ENCODE assay signal across 7 mouse cellular contexts in genomic region chr3:75962784-75963772, GRCm38 (mm10). TPM values are rescaled to one million over a fixed set of nuclear protein-coding genes. Genes with fewer than 3 reads are reported as not detected.
DNase-seq lines count a peak whose midpoint lies in the region; ATAC-seq and TF ChIP-seq lines count a peak whose summit lies in the region.
"Not testable (repeated sequence)": the region's sequence is repeated elsewhere in the genome, so short reads cannot be mapped to it uniquely, and the experiment has no call there.

No protein-coding gene starts in this region.

- not testable (repeated sequence) for H3K27me3 ChIP-seq in MEL (ENCODE audit: control insufficient read depth in 1 of 2, insufficient read depth in 2 of 2, low read length in 2 of 2); liver, embryonic 12.5 days (replicated peaks); liver, embryonic 14.5 days (ENCODE audit: control insufficient read depth, insufficient read depth, low read length); liver, embryonic 16.5 days (ENCODE audit: control insufficient read depth, insufficient read depth, low read depth, low read length)

- TF ChIP-seq POLR2A in MEL (IDR thresholded peaks at IDR 0.05; ENCODE audit: control insufficient read depth in 1 of 2, insufficient read depth in 1 of 2, low read depth in 1 of 2, low read length in 2 of 2, poor library complexity in 1 of 2): not testable (repeated sequence)

- not testable (repeated sequence) for TF ChIP-seq CTCF in MEL (IDR thresholded peaks at IDR 0.05 in 2 of 3, conservative IDR thresholded peaks at IDR 0.05 in 1 of 3; ENCODE audit: control insufficient read depth in 1 of 3, insufficient read depth in 1 of 3, low read depth in 2 of 3, low read length in 3 of 3, poor library complexity in 1 of 3, severe bottlenecking in 1 of 3); liver, embryonic 14.5 days (IDR thresholded peaks at IDR 0.05; ENCODE audit: low read depth)

- TF ChIP-seq RAD21 in MEL (IDR thresholded peaks at IDR 0.05; ENCODE audit: low read depth, low read length): not testable (repeated sequence)

- ATAC-seq in erythroid progenitor cell, adult 5-6 weeks (replicated peaks; ENCODE audit: low FRiP score, poor library complexity, severe bottlenecking): peak; percentile 71
- ATAC-seq in liver, embryonic 12.5 days: peak; percentile 91
- ATAC-seq in liver, embryonic 14.5 days (ENCODE audit: insufficient read depth): peak; percentile 91
- ATAC-seq in liver, embryonic 16.5 days (ENCODE audit: low read depth): peak; percentile 81

- 47% methylated on average over 2 of the region's 2 CpGs for WGBS in liver, embryonic 12.5 days (ENCODE audit: insufficient replicate concordance)
- 47% methylated on average over 2 of the region's 2 CpGs for whole genome bisulfite sequencing in liver, embryonic 14.5 days (ENCODE audit: insufficient replicate concordance)
- 57% methylated on average over 2 of the region's 2 CpGs for WGBS in liver, embryonic 16.5 days (ENCODE audit: insufficient replicate concordance)

- not testable (repeated sequence) for H3K9ac ChIP-seq in MEL (ENCODE audit: control insufficient read depth, low read depth, low read length, poor library complexity, severe bottlenecking); liver, embryonic 16.5 days (ENCODE audit: low read depth, low read length)
- H3K9ac ChIP-seq in liver, embryonic 12.5 days: 0 out of 2 replicates have a peak overlapping the region, but pooled peaks have one; percentile 9
- peak overlapping the region; percentile 34; the same call in 1 of the 2 replicates for H3K9ac ChIP-seq in liver, embryonic 14.5 days (replicated peaks)

- H3K4me1 ChIP-seq in MEL (ENCODE audit: control insufficient read depth in 1 of 2, insufficient read depth in 2 of 2, low read length in 2 of 2): not testable (repeated sequence)
- peaks cover 25% of the 10 kb centered on the region for H3K4me1 ChIP-seq in liver, embryonic 12.5 days
- H3K4me1 ChIP-seq in liver, embryonic 14.5 days (replicated peaks; ENCODE audit: control insufficient read depth in 2 of 2, insufficient read depth in 2 of 2, low read length in 1 of 2): peaks cover 24 to 26% of the 10 kb centered on the region in 2 experiments
- peaks cover 14% of the 10 kb centered on the region for H3K4me1 ChIP-seq in liver, embryonic 16.5 days (ENCODE audit: control insufficient read depth, low read depth, low read length)

- peak; percentile 61 to 69 for TF ChIP-seq EP300 in MEL (IDR thresholded peaks at IDR 0.05; ENCODE audit: low read depth in 1 of 2, low read length in 2 of 2)
- peak; percentile 86 for TF ChIP-seq EP300 in liver, embryonic 14.5 days (IDR thresholded peaks at IDR 0.05; ENCODE audit: low read depth)

- DNase-seq in MEL (ENCODE audit: low read depth, low spot score): peak; percentile 22
- peak; percentile 56 for DNase-seq in c-Kit-positive CD71-positive TER-119-positive erythroid progenitor cells, embryonic 14.5 days (ENCODE audit: low spot score)
- DNase-seq in liver, embryonic 14.5 days (ENCODE audit: low read depth in 3 of 3, low spot score in 3 of 3): peak; percentile 28 to 57 (median 39)
- DNase-seq in spleen, adult 12 weeks (ENCODE audit: low spot score): peak; percentile 18

- H3K79me2 ChIP-seq in MEL (ENCODE audit: control insufficient read depth, insufficient read depth, low read length, poor library complexity): not testable (repeated sequence)

- H3K4me2 ChIP-seq in liver, embryonic 12.5 days: peak overlapping the region; percentile 17
- H3K4me2 ChIP-seq in liver, embryonic 14.5 days (ENCODE audit: low read depth): peak overlapping the region; percentile 37
- peak overlapping the region; percentile 24; the same call in 1 of the 2 replicates for H3K4me2 ChIP-seq in liver, embryonic 16.5 days (ENCODE audit: low read depth, low read length)

- H3K9me3 ChIP-seq in MEL (replicated peaks; ENCODE audit: insufficient read depth, low read length); liver, embryonic 12.5 days (replicated peaks); liver, embryonic 14.5 days (ENCODE audit: control insufficient read depth, low read length); liver, embryonic 16.5 days (replicated peaks; ENCODE audit: control insufficient read depth, low read length): not testable (repeated sequence)

- H3K4me3 ChIP-seq in MEL (ENCODE audit: control insufficient read depth in 1 of 2, insufficient read depth in 1 of 2, low read depth in 2 of 2, low read length in 2 of 2); liver, embryonic 12.5 days; liver, embryonic 14.5 days (ENCODE audit: insufficient read depth in 1 of 2, low read depth in 2 of 2, low read length in 2 of 2); liver, embryonic 16.5 days (ENCODE audit: low read depth, low read length): not testable (repeated sequence)

- not testable (repeated sequence) for H3K36me3 ChIP-seq in MEL (ENCODE audit: control insufficient read depth in 1 of 2, insufficient read depth in 2 of 2, low read length in 2 of 2); liver, embryonic 12.5 days; liver, embryonic 14.5 days (replicated peaks; ENCODE audit: control insufficient read depth, insufficient read depth, low read depth); liver, embryonic 16.5 days (ENCODE audit: control insufficient read depth, insufficient read depth)

- not testable (repeated sequence) for H3K27ac ChIP-seq in MEL (ENCODE audit: control insufficient read depth, low read depth, low read length)
- peak overlapping the region; percentile 78 for H3K27ac ChIP-seq in liver, embryonic 12.5 days
- H3K27ac ChIP-seq in liver, embryonic 14.5 days: peak overlapping the region; percentile 64
- H3K27ac ChIP-seq in liver, embryonic 16.5 days (ENCODE audit: low read length): peak overlapping the region; percentile 60

TF ChIP-seq in MEL, 35 proteins besides CTCF, POLR2A, EP300 and RAD21:
- TF ChIP-seq GATA1 (IDR thresholded peaks at IDR 0.05; ENCODE audit: low read depth, low read length) (peak; percentile 60), TCF12 (IDR thresholded peaks at IDR 0.05; ENCODE audit: low read depth, low read length) (peak; percentile 72), TAL1 (IDR thresholded peaks at IDR 0.05; ENCODE audit: low read length) (peak; percentile 31; the same call in 1 of the 2 replicates), ETS1 (IDR thresholded peaks at IDR 0.05; ENCODE audit: low read depth, low read length) (0 out of 2 replicates have a peak, but pooled peaks have one; percentile 8)

RNA-seq across cellular contexts. Expression of gene Golim4, which starts 6.3 kb away (rescaled TPM):
- total RNA-seq in MEL (2012; rRNA removed): 12.9 and 13.2 TPM in 2 replicates
- 10 to 100 TPM in 1 of 2 experiments, not detected in 1; 30.2 TPM for polyA plus RNA-seq in MEL (2012; ENCODE audit: insufficient read depth in 1 of 2, insufficient read length in 2 of 2, low read depth in 1 of 2, low replicate concordance in 2 of 2, missing spikeins in 1 of 2)
- 60.8 and 68.8 TPM in 2 replicates for total RNA-seq in erythroid progenitor cell, adult 5-6 weeks (2015; ENCODE audit: low replicate concordance)
- total RNA-seq in erythroid progenitor cell, adult 5-6 weeks (2017; ENCODE audit: low replicate concordance): 67.4 and 68.5 TPM in 2 replicates
- 26.0 and 31.3 TPM in 2 replicates for polyA plus RNA-seq in liver, embryonic 12.5 days (2016; fragmentation: Nextera tagmentation; extraction: Ambion mirVana)
- 15.2 and 18.8 TPM in 2 replicates for polyA plus RNA-seq in liver, embryonic 14.5 days (2012; rRNA removed)
- polyA plus RNA-seq in liver, embryonic 14.5 days (2014; fragmentation: Nextera tagmentation; extraction: Ambion mirVana): 12.5 and 14.4 TPM in 2 replicates
- polyA plus RNA-seq in liver, embryonic 16.5 days (2015; fragmentation: Nextera tagmentation; extraction: Ambion mirVana): 21.4 and 22.7 TPM in 2 replicates
